Mouse (Mus musculus) CD8-positive naive resting alpha-beta T cell, adult 2 months (primary cell): ENCODE data around the gene Mcf2l.

ENCODE experiments used
- DNase-seq, 2 experiments: peaks; one replicate each; pipeline ENCODE4 v3.0.0; 2022; ENCODE audit warnings: low read depth in 2 of 2, low spot score in 2 of 2

Mcf2l gene

DNA sequence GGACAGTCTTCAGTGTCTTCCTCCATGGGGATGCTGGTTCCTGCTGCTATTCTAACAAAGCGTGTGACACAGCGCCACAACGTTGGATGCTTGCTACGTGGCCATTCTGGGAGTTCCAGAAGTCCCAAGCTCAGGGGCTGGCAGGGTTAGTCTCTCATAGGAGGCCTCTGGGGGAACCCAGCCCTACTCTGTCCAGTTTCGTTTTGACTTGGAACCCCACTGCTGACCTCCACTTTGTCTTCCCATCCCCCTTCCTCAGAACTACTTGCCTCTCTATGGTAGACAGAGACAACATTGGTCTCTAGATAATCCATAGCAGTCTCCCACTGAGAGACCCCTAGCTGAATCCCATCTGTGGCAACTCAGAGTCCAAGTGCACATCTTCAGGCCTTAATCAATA is 33.0 kb downstream of the Mcf2l start:
- no peak for DNase-seq

DNA sequence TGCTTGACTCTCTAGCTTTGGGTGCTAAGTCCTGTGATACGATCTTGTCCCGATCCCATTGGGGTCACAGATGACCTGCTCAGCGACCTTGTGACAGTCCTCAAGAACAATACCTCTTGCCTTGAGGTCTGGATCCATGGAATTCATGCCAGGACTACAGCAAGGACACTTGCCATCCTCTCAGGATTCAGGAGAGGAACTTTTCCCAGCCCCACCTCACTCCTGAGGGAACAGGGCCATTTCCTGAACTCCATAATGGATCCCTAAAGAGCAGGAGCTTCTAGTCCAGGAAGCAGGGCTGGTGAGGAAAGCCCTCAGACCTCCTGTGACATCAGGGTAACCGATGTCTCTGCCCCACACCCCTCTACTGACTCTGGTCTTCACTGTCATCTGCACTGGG is 34.1 kb downstream of the Mcf2l start:
- no peak for DNase-seq

DNA sequence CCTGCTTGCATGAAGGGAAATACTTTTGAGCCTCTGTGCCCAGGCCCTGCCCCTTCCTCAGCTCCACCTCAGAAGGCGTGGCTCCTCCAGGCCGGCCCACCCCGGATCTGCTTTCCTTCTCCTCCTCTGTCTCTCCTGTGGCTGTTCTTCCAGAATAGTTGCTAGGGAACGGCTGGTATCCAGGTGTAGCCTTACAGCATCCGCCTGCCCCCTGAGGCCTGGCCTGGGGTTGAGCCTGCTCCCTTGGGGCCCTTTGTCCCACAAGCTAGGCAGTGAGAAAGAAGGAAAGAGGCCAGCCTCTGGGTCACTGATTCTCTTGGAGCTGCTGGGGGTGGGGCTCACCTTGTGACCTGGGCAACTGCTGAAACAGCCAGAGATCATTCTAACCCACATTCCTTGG is 38.4 kb downstream of the Mcf2l start:
- no peak for DNase-seq

GRCm38 (mm10) chr8:12915187-12916006 is 41.8 kb downstream of the Mcf2l start:
- no peak for DNase-seq

DNA sequence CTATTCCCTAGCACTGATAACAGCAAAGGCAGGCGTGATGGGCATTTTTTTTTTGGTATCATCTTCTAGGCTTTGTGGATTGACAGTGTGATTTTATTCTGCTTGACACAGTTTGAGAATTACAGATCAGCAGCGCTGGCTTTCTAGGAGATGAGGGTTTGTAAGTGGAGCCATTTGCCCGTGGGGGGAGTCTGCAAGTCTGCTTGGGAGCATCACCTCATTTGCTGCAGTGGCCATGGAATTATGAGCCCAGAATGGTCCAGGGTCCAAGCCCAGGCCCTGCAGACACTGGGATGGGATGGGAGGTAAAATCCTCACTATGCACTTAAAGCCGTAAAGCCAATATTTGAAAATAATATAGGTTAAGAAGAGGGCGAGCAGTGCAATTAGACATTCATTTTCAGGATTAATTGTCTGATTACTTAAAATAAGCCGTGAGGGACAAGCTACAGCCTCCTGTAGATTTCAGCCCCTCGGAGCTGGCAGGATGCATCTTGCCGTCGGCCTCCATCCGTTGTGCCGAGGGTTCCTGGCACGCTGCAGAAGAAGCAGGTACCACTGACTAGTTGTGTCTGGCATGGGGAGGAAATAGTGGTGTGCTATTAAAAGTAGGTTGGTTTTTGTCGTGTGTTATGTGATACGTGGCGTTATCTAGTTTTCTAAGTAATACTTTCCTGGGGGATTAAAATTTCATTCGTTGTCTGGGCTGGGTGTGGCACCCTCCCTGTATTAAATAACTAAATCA is 42.7 kb downstream of the Mcf2l start:
- DNase-seq: no peak

GRCm38 (mm10) chr8:12917029-12917428 is 43.4 kb downstream of the Mcf2l start:
- DNase-seq: no peak

- no peak for DNase-seq
These were observed 44.2 kb downstream of the Mcf2l start for GRCm38 (mm10) chr8:12917831-12918230.

GRCm38 (mm10) chr8:12920599-12920998 is 47.0 kb downstream of the Mcf2l start:
- no peak for DNase-seq

GRCm38 (mm10) chr8:12925051-12925450 is 51.4 kb downstream of the Mcf2l start:
- DNase-seq: no peak

DNA sequence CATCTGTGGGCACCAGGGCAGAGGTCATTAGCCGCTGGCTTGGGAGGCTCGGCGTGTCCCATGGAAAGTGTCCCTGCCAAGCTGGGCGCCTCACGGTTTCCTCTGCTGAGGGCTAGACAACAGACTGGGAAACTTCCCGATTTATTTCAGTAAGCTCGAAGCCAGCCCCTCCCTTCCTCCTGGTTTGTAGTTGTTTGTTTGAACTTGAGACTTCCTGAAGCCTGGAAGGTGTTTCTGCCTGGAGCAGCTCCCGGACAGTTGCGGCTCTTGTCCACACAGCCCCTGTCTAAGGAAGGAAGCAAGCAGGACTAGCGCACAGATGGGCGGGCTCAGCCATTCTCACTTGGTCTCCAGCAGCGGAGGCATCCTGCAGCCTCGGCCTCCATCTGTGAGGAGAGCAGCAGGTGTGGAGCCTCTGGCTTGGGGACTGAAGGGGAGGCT is 52.4 kb downstream of the Mcf2l start:
- no peak for DNase-seq

GRCm38 (mm10) chr8:12927204-12927983 is 53.8 kb downstream of the Mcf2l start:
- no peak for DNase-seq

DNA sequence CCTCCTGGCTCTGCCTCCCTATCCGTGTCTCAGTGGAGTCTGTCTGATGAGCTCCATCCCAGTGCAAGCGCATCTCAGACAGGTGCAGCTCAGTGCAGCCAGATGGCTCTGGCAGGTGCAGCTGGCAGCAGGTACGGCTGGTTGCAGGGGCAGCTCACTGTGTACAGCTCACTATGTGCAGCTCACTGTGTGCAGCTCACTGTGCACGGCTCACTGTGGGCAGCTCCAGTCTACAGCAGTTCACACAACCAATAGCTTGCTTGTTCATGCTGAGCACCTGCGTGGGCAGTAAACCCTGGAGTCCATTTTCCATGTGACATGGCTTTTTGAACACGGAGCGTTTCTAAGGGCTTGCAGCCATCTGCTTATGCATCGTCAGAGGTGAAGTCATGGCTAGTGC is 54.4 kb downstream of the Mcf2l start:
- DNase-seq: no peak

DNA sequence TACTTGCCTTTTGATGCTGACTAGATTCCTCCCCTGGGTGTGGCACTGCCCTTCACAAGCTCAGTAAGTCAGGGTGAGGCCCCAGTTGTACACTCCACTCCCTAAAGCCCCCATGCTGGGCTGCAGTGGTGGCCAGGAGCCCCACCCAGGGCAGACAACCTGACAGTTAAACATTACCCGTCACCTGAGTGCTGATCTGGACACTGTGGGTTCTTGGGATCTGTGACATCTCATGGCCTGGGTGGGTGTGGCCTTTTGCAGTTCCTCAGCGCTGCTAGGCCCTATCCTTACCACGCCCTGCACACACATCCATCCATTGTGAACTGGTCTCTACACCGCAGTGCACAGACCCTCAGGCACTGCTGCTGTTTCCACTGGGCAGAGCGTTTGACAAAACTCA is 55.3 kb downstream of the Mcf2l start:
- no peak for DNase-seq

DNA sequence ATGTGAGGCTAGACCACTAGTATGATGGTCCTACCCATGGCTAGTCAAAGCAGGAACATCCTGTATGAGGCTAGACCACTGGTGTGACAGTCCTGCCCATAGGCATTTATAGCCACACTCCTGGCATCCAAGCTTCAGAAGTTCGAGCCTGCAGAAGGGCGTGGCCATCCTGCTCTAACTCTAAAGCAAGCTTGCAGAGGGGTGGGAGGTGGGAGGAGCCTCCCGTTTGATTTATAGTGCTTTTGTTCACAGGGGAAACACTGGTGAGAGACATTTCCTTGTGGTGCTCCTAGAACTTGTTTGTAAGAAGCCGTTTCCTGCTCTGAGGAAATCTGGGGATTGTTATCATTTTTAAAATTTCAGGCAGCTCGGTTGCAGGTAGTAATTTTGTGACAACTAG is 56.7 kb downstream of the Mcf2l start:
- no peak for DNase-seq

DNA sequence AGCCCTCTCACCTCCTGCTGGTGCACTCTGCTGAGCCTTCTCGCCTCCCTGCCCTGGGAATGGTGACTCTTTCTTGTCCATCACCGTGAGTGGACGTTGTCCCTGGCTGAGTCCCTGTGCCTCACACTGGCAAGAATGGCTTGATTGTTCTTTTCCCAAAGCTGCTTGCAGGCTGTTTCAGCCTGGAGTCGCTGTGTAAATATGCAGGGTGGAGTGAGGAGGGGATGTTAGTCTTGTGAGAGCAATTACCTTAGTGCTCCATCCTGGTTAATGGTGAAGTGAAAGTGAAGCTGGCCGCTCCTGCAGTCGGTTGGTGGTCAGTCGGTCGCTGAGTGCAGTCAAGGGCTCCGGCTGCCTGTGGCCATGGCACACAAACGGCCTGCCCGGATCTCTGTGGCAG is 57.8 kb downstream of the Mcf2l start:
- DNase-seq: no peak

DNA sequence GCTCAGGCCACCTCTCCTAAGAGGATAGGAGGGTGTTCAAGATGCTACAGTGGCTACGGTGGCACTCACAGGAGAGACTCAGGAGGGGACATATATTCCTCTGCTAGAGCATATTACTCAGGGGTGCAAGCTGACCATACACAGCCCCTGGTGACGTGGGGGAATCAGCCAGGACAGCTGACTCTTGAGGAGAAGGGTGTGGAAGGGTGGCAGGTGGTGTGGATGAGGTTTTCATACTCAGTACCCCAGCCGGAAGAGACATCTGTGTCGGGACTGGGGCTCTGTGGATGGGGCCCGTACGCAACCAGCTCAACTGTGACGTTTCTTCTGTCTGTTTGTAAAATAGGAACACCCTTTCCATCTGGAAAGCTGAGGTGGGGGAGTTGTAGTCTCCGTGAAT is 58.9 kb downstream of the Mcf2l start:
- DNase-seq: no peak

DNA sequence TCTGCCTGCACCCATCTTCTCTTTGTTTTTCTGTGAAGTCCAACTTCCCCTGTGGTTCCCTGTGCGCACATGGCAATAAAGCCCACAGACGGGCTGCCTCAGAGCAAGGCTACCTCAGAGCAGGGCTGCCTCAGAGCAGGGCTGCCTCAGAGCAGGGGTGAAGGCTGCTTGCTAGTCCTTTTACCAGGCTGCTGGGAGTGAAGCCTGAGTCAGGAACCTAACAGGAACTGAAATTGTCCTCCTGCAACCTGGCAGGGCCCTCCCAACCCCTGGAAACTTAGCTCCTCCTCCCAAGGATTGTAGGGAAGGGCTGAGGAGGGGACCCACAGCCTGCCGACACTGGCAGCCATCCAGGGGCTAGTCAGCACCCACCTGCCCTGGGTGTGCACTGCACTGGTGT is 60.2 kb downstream of the Mcf2l start:
- no peak for DNase-seq

DNA sequence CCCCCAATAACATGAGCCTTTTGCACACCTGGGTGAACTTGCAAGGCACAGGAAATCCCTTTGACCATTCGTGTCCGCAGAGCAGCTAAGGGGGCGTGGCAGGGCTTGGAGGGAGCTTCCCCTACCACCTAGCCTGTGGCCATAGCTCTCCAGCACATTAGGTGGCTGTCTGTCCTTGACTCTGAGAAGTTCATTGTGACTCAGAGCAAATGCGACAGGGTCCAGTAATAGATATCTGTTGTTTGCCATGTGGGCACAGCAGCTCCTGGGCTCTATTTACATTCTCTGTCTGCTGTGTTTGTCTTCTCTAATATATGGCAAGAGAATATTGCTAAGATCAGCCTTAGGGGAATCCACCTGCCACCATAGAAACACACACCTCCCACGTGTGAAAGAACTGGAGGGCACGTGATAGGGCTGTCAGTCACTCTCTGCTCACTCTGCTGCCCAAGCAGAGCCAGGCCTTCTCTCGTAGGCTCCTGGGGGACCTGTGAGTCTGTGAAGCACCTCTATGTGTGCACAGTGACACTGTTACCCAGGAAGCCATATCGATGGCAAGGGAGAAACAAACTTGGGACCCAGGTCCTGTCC is 60.9 kb downstream of the Mcf2l start:
- no peak for DNase-seq

- DNase-seq: no peak
These were observed 66.9 kb downstream of the Mcf2l start for GRCm38 (mm10) chr8:12940549-12940948.

- DNase-seq: no peak
These were observed 67.7 kb downstream of the Mcf2l start for GRCm38 (mm10) chr8:12941161-12941926.
